Mouse (Mus musculus): ENCODE measurements around the gene Mocs2. TPM values are rescaled to one million over a fixed set of nuclear protein-coding genes. Genes with fewer than 3 reads are reported as not detected.

Mocs2 gene
- 122 and 124 TPM in 2 replicates for polyA plus RNA-seq (2015; fragmentation: Nextera tagmentation; extraction: Ambion mirVana)

GRCm38 (mm10) chr13:114817751-114818360, at the start of gene Mocs2:
TSS of gene Mocs2 (plus strand) at chr13:114818236.

Other genes starting within 250 kb of the Mocs2 start
- 4.3 and 5.4 TPM in 2 replicates for gene Itga2, start 113.9 kb downstream of the Mocs2 start, polyA plus RNA-seq (2015; fragmentation: Nextera tagmentation; extraction: Ambion mirVana)

All from urinary bladder, postnatal 0 days (tissue).